Mouse (Mus musculus) midbrain, embryonic 12.5 days (tissue): ENCODE measurements at regions not wholly inside any gene's neighbourhood (a gene's known extent, or its start where the extent isn't known, plus 50 kb on each side); places are given as distances from the start of the nearest gene placed in this dataset.

Experiments
- ATAC-seq: fragments of 200-750 bp; cut with Nextera tagmentation; 2 replicates; pipeline ENCODE4 v1.8.0; 2017; ENCODE audit warnings: low read depth, moderate TSS enrichment, moderate library complexity; ENCODE audit not compliant: low FRiP score
- H3K27ac ChIP-seq: fragments of 300-500 bp; sonication (generic); replicated peaks from 2 replicates; pipeline ENCODE4 v1.5.1; 2016; ENCODE audit warnings: mild to moderate bottlenecking
- H3K27me3 ChIP-seq: fragments of 300-500 bp; sonication (generic); 2 replicates; pipeline ENCODE4 v1.6.1; 2016; ENCODE audit warnings: mild to moderate bottlenecking
- H3K36me3 ChIP-seq: fragments of 300-500 bp; sonication (generic); 2 replicates; pipeline ENCODE4 v1.6.1; 2016
- H3K4me1 ChIP-seq: fragments of 300-500 bp; sonication (generic); 2 replicates; pipeline ENCODE4 v1.6.1; 2016
- H3K4me2 ChIP-seq: fragments of 300-500 bp; sonication (generic); replicated peaks from 2 replicates; pipeline ENCODE4 v1.6.1; 2016; ENCODE audit warnings: mild to moderate bottlenecking, moderate library complexity
- H3K4me3 ChIP-seq: fragments of 300-500 bp; sonication (generic); 2 replicates; pipeline ENCODE4 v1.5.1; 2016; ENCODE audit warnings: mild to moderate bottlenecking
- H3K9ac ChIP-seq: fragments of 300-500 bp; sonication (generic); replicated peaks from 2 replicates; pipeline ENCODE4 v1.6.1; 2016; ENCODE audit warnings: mild to moderate bottlenecking, moderate library complexity
- H3K9me3 ChIP-seq: fragments of 300-500 bp; sonication (generic); 2 replicates; pipeline ENCODE4 v1.6.1; 2016; ENCODE audit warnings: mild to moderate bottlenecking
- WGBS: fragments of 180-500 bp; shearing (Covaris S2); methylation state at CpG from one replicate; pipeline ENCODE4 v1.1.7; 2016; 5-methylcytosine and 5-hydroxymethylcytosine counted together

DNA sequence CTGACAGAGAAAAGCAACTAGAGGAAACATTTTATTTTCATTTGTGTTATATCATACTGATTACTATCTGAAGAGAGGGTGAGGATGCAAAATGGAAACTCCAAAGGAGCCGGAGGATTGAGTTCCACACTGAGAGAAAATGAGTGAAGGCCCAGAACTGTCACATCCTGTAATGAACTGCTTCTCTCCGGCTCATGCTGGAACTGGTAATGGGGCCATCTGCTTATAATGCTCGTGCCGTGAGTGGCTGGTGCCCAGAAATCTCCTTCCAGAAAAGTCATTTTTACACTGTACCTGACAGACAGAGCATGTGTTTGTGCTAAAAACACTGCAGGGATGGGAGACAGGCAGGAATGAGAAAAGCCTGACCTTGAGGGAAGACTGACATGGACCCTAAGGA lies 483.5 kb upstream of the Pkdcc start:
- no peak overlapping the region for H3K9ac ChIP-seq
- no peak for ATAC-seq
- 90% methylated on average over 4 of the region's 4 CpGs for WGBS

GRCm38 (mm10) chr17:82742445-82742844 lies 472.6 kb upstream of the Pkdcc start:
- H3K27ac ChIP-seq, result no peak overlapping the region
- no peak overlapping the region for H3K4me2 ChIP-seq
- no peaks in the 10 kb centered on the region for H3K27me3 ChIP-seq
- ATAC-seq, result no peak
- no peak overlapping the region for H3K9ac ChIP-seq
- H3K9me3 ChIP-seq, result no peaks in the 10 kb centered on the region
- no peaks in the 10 kb centered on the region for H3K36me3 ChIP-seq
- H3K4me1 ChIP-seq, result no peaks in the 10 kb centered on the region
- WGBS, result 94% methylated on average over 1 of the region's 1 CpGs
- no peak overlapping the region for H3K4me3 ChIP-seq

More for the DNA sequence above, 483.5 kb upstream of the Pkdcc start:
- Histone ChIP-seq H3K4me2 (no peak overlapping the region), H3K27ac (no peak overlapping the region), H3K4me1 (no peaks in the 10 kb centered on the region), H3K4me3 (no peak overlapping the region), H3K27me3 (no peaks in the 10 kb centered on the region), H3K9me3 (no peaks in the 10 kb centered on the region), H3K36me3 (no peaks in the 10 kb centered on the region)

DNA sequence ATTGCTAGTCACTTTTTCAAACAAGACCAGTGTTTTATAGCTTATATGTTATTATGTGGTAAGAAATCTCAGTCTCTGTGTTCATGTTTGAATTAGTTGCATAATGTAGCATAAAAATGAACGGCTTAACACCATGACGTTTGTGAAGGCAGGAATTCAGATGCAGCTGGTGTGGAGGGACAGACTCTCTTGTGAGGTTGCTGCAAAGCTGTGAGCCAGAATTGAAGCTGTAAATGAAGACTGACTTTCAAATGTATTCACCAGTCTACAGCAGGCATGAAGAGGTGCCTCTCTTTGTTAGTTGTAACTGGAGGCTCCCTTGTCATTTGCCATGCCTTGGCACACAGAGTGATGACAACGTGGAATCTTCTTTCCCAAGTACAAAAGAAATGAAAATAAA lies 457.7 kb upstream of the Pkdcc start:
- ATAC-seq, result no peak
- WGBS, result 72% methylated on average over 3 of the region's 3 CpGs
- no peaks in the 10 kb centered on the region for H3K9me3 ChIP-seq

DNA sequence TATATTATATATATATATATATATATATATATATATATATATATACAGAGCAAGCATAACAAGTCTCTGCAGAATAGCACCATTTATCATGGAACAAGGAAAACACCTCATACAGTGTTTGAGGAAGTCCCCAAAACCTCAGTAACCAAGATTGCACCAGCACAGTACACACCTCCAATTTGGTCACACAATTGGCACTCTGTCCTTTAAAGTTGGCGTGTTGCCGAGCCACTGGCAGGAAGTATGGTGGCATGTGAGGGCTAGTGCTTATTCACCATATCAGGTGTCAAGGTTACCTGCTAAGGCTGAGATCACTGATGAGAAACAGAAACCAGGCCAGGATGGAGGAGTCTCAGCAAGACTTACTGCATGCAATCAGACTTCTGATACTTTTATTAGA lies 436.0 kb upstream of the Pkdcc start:
- no peak overlapping the region for H3K4me3 ChIP-seq
- no peaks in the 10 kb centered on the region for H3K36me3 ChIP-seq
- ATAC-seq, result no peak
- no peaks in the 10 kb centered on the region for H3K27me3 ChIP-seq
- H3K4me1 ChIP-seq, result no peaks in the 10 kb centered on the region
- H3K4me2 ChIP-seq, result no peak overlapping the region
- no peak overlapping the region for H3K9ac ChIP-seq
- no peak overlapping the region for H3K27ac ChIP-seq
- H3K9me3 ChIP-seq, result no peaks in the 10 kb centered on the region
- WGBS, result 96% methylated on average over 2 of the region's 2 CpGs

More for the DNA sequence above, 457.7 kb upstream of the Pkdcc start:
- H3K27me3 ChIP-seq, result no peaks in the 10 kb centered on the region
- H3K4me1 ChIP-seq, result no peaks in the 10 kb centered on the region
- no peak overlapping the region for H3K9ac ChIP-seq
- H3K36me3 ChIP-seq, result no peaks in the 10 kb centered on the region
- H3K4me2 ChIP-seq, result no peak overlapping the region
- no peak overlapping the region for H3K4me3 ChIP-seq
- no peak overlapping the region for H3K27ac ChIP-seq

GRCm38 (mm10) chr17:82822129-82822528 lies 393.0 kb upstream of the Pkdcc start:
- no peaks in the 10 kb centered on the region for H3K27me3 ChIP-seq
- no peaks in the 10 kb centered on the region for H3K36me3 ChIP-seq
- H3K9ac ChIP-seq, result no peak overlapping the region
- no peak overlapping the region for H3K27ac ChIP-seq
- H3K4me2 ChIP-seq, result no peak overlapping the region
- ATAC-seq, result no peak
- H3K4me1 ChIP-seq, result no peaks in the 10 kb centered on the region
- 0 out of 2 replicates have a peak, but pooled peaks cover 7% of the 10 kb centered on the region for H3K9me3 ChIP-seq
- H3K4me3 ChIP-seq, result no peak overlapping the region
- WGBS, result 79% methylated on average over 3 of the region's 3 CpGs

DNA sequence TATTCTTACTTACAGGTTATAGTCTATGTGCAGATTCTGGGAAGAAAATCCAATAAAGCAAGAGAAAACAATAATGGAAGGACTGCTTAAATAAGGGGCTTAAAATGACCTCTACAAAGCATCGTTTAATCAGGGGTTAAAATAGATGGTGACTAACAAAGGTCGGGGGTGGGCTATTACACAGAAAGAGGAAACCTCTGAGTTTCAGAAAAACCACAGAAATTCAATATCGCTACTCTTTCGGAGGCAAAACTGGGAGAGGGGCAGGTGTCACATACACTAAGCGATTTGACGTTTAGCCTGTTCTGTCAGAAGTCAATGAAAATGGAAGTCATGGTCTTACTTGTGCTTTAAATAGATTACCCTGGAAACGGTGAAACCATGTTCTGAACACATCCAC lies 391.0 kb upstream of the Pkdcc start:
- Histone ChIP-seq H3K27ac (no peak overlapping the region), H3K9ac (no peak overlapping the region), H3K4me1 (no peaks in the 10 kb centered on the region), H3K9me3 (0 out of 2 replicates have a peak, but pooled peaks cover 7% of the 10 kb centered on the region), H3K36me3 (no peaks in the 10 kb centered on the region), H3K27me3 (no peaks in the 10 kb centered on the region), H3K4me2 (no peak overlapping the region), H3K4me3 (no peak overlapping the region)
- 74% methylated on average over 7 of the region's 7 CpGs for whole genome bisulfite sequencing
- no peak for ATAC-seq

DNA sequence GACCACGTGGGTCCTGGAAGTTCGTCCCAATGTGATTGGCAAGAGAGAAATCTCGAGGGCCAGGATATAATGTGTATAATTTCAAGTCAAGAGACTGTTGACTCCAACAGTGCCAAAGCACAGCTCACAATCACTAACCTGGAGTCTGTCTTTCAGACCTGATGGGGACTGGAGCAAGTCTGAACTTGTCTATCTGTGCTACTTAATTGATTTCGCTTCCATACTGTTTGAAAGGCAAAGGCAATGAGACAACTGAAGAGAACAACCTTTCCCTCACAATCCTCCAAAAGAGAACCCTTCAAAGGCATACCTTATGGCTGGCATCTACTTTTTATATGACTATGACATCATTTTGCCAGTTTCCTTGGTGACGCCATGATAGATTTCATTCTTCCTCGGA lies 390.5 kb upstream of the Pkdcc start:
- Histone ChIP-seq H3K36me3 (no peaks in the 10 kb centered on the region), H3K9me3 (0 out of 2 replicates have a peak, but pooled peaks cover 7% of the 10 kb centered on the region), H3K4me1 (no peaks in the 10 kb centered on the region), H3K27me3 (no peaks in the 10 kb centered on the region), H3K4me2 (no peak overlapping the region), H3K27ac (no peak overlapping the region), H3K4me3 (no peak overlapping the region), H3K9ac (no peak overlapping the region)
- no peak for ATAC-seq
- 89% methylated on average over 6 of the region's 6 CpGs for WGBS

- H3K9ac ChIP-seq, result no peak overlapping the region
- no peaks in the 10 kb centered on the region for H3K36me3 ChIP-seq
- 0 out of 2 replicates have a peak, but pooled peaks cover 7% of the 10 kb centered on the region for H3K9me3 ChIP-seq
- ATAC-seq, result no peak
- no peaks in the 10 kb centered on the region for H3K27me3 ChIP-seq
- H3K27ac ChIP-seq, result no peak overlapping the region
- H3K4me2 ChIP-seq, result no peak overlapping the region
- H3K4me1 ChIP-seq, result no peaks in the 10 kb centered on the region
- H3K4me3 ChIP-seq, result no peak overlapping the region
Measured at GRCm38 (mm10) chr17:82827170-82827569, 387.9 kb upstream of the Pkdcc start.

DNA sequence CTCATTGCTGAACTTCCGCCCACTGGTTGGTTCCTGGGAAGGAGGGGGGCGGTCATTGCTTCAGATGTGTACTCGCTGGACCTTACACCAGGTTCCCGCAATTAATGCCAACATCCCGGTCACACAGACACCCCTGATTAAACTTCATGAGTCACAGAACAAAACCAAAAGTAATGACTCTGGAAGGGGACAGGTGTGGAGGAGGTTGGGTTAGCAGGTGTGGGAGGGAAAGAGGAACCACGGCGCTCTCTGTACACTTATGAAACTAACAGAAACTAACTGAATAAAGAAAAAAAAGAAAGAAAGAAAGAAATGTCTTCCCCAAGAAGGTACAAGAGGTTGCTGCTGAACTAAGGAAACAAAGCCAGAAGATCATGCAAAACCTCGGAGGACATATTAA lies 387.3 kb upstream of the Pkdcc start:
- no peak for ATAC-seq
- H3K27me3 ChIP-seq, result no peaks in the 10 kb centered on the region
- WGBS, result 96% methylated on average over 8 of the region's 8 CpGs

DNA sequence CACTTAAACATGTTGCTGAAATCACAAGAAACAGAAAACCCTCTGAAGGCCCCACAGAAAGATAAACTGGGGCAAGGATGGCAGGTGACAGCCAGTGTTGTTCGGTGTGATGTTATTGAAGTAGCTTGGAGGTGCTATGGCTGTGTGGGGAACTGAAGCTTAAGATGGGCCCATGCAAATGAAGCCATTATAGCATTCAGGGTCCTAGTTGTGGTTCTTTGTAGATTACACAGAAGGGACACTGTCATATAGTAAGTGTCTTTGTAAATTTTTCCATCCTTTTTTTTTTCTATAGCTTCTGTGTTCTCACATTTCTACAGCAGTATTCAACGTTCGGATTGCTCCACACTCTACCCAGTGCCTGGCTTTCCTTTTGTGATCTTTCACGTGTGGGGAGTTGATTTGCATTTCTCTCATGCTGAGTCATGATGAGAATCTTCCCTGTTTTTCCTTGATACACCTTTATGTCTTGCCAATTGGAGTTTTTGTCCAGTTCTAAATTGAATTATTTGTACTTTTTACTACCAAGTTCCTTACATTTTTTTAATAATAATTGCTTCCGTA lies 386.6 kb upstream of the Pkdcc start:
- H3K4me3 ChIP-seq, result no peak overlapping the region
- 0 out of 2 replicates have a peak, but pooled peaks cover 7% of the 10 kb centered on the region for H3K9me3 ChIP-seq
- 79% methylated on average over 5 of the region's 5 CpGs for WGBS

More for the DNA sequence above, 387.3 kb upstream of the Pkdcc start:
- Histone ChIP-seq H3K27ac (no peak overlapping the region), H3K4me3 (no peak overlapping the region), H3K36me3 (no peaks in the 10 kb centered on the region), H3K4me1 (no peaks in the 10 kb centered on the region), H3K4me2 (no peak overlapping the region), H3K9me3 (0 out of 2 replicates have a peak, but pooled peaks cover 7% of the 10 kb centered on the region), H3K9ac (no peak overlapping the region)

GRCm38 (mm10) chr17:82829415-82829814 lies 385.7 kb upstream of the Pkdcc start:
- no peaks in the 10 kb centered on the region for H3K4me1 ChIP-seq
- no peak overlapping the region for H3K9ac ChIP-seq
- WGBS, result 97% methylated on average over 2 of the region's 2 CpGs
- H3K9me3 ChIP-seq, result 0 out of 2 replicates have a peak, but pooled peaks cover 7% of the 10 kb centered on the region
- H3K4me3 ChIP-seq, result no peak overlapping the region
- no peak for ATAC-seq
- no peak overlapping the region for H3K27ac ChIP-seq
- H3K27me3 ChIP-seq, result no peaks in the 10 kb centered on the region
- H3K36me3 ChIP-seq, result no peaks in the 10 kb centered on the region
- H3K4me2 ChIP-seq, result no peak overlapping the region

More for the DNA sequence above, 386.6 kb upstream of the Pkdcc start:
- Histone ChIP-seq H3K27me3 (no peaks in the 10 kb centered on the region), H3K36me3 (no peaks in the 10 kb centered on the region), H3K4me2 (no peak overlapping the region), H3K27ac (no peak overlapping the region), H3K9ac (no peak overlapping the region), H3K4me1 (no peaks in the 10 kb centered on the region)
- no peak for ATAC-seq

DNA sequence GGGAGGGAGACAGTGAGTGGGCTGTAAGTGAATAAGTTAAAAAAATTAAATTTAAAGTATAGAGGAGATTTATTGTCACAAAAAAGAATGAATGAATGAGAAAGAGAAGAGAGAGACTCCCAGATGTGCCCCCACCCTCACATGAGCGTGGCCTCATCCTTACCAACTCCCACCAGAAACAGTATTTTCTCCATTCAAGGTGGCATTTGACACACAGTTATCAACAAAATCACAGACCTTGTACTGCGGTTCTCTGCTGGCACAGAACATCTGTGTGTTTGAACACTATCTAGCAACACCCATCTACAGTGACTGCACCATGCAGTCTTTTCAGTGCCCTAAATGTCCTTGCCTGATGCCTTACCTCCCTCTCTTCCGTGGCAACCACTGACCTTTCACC lies 380.9 kb upstream of the Pkdcc start:
- Histone ChIP-seq H3K27me3 (no peaks in the 10 kb centered on the region), H3K27ac (no peak overlapping the region)
- WGBS, result 85% methylated on average over 3 of the region's 3 CpGs

DNA sequence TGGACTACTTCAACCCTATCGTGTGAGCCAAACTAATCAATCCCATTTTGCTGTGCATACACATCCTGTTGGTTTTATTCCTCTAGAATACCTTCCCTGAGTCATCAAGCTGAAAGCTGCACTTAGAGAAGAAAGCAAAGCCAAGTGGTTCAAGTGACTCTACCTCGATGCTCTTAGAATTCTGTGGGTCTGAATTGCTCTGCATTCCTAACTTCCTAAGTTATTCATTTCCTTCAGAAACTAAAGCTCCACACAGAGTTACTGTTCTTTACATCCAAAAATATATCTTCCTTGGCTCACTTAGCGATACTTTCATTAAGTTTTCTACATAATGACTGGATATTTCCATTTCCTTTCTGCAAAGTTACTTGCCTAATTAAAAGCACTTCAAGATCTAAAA lies 379.0 kb upstream of the Pkdcc start:
- Histone ChIP-seq H3K4me2 (no peak overlapping the region), H3K9ac (no peak overlapping the region), H3K27me3 (no peaks in the 10 kb centered on the region), H3K9me3 (no peaks in the 10 kb centered on the region), H3K4me3 (no peak overlapping the region), H3K4me1 (no peaks in the 10 kb centered on the region), H3K36me3 (no peaks in the 10 kb centered on the region), H3K27ac (no peak overlapping the region)
- no peak for ATAC-seq
- WGBS, result 89% methylated on average over 3 of the region's 3 CpGs

More for the DNA sequence above, 380.9 kb upstream of the Pkdcc start:
- Histone ChIP-seq H3K4me1 (no peaks in the 10 kb centered on the region), H3K4me3 (no peak overlapping the region), H3K9me3 (no peaks in the 10 kb centered on the region), H3K4me2 (no peak overlapping the region), H3K9ac (no peak overlapping the region), H3K36me3 (no peaks in the 10 kb centered on the region)
- ATAC-seq, result no peak
